Mouse (Mus musculus) erythroblast, adult 5-6 weeks (primary cell): ENCODE measurements around the gene Pou5f1. TPM values are rescaled to one million over a fixed set of nuclear protein-coding genes. Genes with fewer than 3 reads are reported as not detected.
A peak's percentile ranks its signal among the peaks of the same experiment; 100 is the strongest.
"Not testable (repeated sequence)": the region's sequence is repeated elsewhere in the genome, so short reads cannot be mapped to it uniquely, and the experiment has no call there.

Experiments
- ATAC-seq: replicated peaks from 2 replicates; pipeline ENCODE4 v1.8.0; 2016; ENCODE audit warnings: moderate number of reproducible peaks, mild to moderate bottlenecking, moderate TSS enrichment, inconsistent platforms; ENCODE audit not compliant: poor library complexity, low FRiP score, severe bottlenecking
- total RNA-seq, 2 experiments: library from RNA; stranded (forward) in 1 of 2; stranded (reverse) in 1 of 2; fragments of 150-400 nt in 1 of 2; fragments of 200-764, 138-1000 nt in 1 of 2; gene quantifications; 2 replicates each; pipeline versions ENCODE4 v1.2.3 to v1.2.4; 2015 to 2017; ENCODE audit warnings: low replicate concordance in 2 of 2

Pou5f1 gene
- total RNA-seq (2015; ENCODE audit: low replicate concordance): 1.0 TPM in 1 of 2 replicates, not detected in the other
- not detected in 2 replicates for total RNA-seq (2017; ENCODE audit: low replicate concordance)

DNA sequence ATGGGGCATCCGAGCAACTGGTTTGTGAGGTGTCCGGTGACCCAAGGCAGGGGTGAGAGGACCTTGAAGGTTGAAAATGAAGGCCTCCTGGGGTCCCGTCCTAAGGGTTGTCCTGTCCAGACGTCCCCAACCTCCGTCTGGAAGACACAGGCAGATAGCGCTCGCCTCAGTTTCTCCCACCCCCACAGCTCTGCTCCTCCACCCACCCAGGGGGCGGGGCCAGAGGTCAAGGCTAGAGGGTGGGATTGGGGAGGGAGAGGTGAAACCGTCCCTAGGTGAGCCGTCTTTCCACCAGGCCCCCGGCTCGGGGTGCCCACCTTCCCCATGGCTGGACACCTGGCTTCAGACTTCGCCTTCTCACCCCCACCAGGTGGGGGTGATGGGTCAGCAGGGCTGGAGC lies at the start of gene Pou5f1:
TSS of gene Pou5f1 (plus strand) at position 243 of the 400 bp plus-strand sequence.
- ATAC-seq: no peak

GRCm38 (mm10) chr17:35458247-35458646 lies 47.6 kb upstream of the Pou5f1 start:
- not testable (repeated sequence) for ATAC-seq

DNA sequence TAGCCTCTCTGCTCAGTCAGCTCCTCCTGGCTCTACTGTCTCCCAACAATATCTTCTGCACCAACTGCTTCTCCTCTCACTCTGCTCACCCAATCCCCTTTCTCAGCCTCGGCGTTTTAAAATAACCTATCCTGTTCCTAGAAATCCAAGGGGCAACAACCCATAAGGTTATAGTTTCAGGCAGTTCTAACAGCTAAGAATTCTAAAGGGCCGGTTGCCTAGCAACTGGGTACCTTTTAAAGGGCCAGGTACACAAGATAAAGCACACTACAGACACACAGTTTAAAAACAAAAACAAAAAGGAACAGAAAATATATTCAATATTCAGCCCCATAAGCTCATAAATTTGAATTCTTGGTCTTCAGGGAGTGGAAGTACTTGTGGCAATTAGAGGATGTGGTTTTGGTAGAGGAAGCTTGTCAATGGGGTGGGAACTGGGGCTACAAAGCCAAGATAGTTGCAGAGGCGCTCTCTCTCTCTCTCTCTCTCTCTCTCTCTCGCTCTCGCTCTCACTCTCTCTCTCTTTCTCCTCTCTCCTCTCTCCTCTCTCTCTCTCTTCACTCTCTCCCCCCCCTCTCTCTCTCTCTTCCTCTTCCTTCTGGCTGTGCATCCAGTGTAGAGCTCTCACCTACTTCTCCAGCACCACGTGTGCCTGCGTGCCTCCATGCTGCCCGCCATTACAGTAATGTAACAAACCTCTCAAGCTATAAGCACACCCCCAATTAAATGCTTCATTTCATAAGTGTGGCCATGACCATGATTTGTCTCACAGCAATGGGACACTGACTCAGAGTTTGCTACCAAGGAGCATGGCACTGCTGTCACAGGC lies 45.1 kb upstream of the Pou5f1 start:
- not testable (repeated sequence) for ATAC-seq

- not testable (repeated sequence) for ATAC-seq
Observed at GRCm38 (mm10) chr17:35465651-35466050, 40.2 kb upstream of the Pou5f1 start.

- not testable (repeated sequence) for ATAC-seq
Observed at GRCm38 (mm10) chr17:35468936-35469335, 36.9 kb upstream of the Pou5f1 start.

DNA sequence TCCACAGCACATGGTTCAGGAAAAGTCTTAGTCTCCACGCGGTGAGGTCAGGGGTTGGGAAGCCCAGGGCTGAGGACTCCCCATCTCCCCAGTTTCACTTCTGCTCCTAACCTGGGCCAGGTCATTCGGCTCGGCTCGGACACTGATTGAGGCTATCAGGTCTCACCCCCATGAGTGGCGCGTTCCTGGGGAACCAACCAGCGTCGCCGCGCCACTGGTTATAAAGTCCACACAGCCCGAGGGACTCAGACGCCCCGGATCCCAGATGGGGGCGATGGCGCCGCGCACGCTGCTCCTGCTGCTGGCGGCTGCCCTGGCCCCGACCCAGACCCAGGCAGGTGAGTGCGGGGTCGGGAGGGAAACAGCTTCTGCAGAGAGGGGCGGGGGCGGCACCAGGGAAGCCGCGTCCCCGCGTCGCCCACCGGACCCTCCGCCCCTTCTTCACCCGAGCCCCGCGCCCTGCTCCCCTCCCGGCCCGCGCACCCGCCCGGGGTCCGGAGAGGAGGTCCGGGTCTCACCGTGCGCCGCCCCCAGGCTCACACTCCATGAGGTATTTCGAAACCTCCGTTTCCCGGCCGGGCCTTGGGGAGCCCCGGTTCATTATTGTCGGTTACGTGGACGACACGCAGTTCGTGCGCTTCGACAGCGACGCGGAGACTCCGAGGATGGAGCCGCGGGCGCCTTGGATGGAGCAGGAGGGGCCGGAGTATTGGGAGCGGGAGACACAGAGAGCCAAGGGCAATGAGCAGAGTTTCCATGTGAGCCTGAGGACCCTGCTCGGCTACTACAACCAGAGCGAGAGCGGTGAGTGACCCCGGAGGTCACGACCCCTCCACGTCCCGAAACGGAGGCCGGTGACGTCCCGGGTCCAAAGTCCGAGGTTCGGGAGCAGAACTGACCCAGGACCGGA lies 35.7 kb upstream of the Pou5f1 start, which contains the start of gene H2-Q10:
TSS of gene H2-Q10 (plus strand) at position 248 of the 910 bp plus-strand sequence.
- no peak for ATAC-seq

DNA sequence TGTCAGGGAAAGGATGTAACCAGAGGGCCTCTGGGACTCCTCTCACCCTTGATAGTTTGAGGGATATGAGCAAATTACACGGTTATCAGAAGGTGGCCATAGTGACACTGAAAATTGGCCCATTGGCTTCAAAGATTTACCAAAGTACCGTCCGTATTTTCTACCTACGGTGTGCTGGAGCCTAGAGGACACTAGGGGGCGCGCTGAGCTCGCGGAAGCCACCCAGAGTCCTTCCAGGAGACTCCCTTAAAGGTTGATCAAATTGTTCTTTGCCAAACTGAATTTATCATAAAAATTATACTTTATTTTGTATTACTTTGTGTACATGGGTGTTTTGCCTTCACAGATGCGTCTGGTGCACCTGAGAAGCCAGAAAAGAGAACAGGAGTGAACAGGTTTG lies 21.8 kb upstream of the Pou5f1 start:
- peak; percentile 92 for ATAC-seq

GRCm38 (mm10) chr17:35485702-35486101 lies 20.1 kb upstream of the Pou5f1 start:
- no peak for ATAC-seq

DNA sequence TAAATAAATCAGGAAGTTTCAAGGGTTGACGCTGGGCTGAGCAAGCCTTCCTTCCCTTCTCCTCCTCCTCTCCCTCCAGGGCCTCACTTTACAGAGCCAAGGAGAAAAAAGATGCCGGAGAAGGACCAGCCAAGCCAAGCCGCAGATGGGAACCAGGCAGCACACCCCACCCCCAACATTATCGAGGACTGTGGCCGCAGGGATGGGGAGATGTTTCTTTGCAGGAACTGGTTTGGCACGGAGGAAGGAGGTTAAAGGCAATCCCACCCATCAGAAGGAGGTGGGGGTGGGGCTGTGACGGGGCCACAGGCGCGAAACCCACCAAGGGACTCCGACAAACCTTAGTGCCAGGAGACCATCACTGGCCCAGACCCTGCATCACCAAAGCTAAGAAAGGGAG lies 19.1 kb upstream of the Pou5f1 start:
- no peak for ATAC-seq

DNA sequence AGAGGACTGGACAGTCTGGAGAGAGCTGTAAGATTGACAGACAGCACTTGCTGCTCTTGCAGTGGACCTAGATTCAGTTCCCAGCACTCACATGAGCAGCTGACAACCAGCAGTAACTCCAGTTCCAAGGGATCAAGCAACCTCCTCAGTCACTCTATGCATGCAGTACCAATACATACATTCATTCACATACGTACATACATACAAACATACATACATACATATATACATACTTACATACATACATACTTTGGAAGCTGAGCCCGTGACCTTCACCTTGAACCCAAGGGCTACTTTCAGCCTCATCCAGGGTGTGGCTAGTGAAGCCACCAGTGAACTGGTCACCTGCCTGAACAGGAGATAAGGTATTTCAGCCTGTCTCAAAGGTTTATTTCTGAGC lies 17.8 kb upstream of the Pou5f1 start:
- ATAC-seq: no peak

- ATAC-seq: no peak
Observed at GRCm38 (mm10) chr17:35490320-35490719, 15.5 kb upstream of the Pou5f1 start.

- ATAC-seq: no peak
Observed at GRCm38 (mm10) chr17:35497124-35497523, 8.7 kb upstream of the Pou5f1 start.

DNA sequence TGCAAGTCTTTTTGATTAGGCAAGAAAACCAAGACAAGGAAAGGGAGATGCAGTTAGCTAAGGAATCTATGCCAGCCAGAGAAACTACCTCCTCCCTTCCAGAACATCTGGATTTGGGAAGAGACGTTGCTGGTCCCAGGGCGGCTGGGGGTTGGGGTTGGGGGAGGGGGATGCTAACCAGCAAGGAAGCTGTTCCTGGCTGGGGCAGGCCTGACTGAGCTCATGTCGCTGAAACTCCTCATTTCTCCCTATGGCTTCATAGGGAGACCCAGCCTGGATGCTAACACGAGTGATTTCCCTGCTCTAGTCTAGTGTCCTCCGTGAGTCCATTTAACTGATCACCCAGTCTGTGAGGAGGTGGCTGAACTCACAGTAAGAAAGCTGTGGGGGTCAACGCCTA lies 3.6 kb upstream of the Pou5f1 start:
- no peak for ATAC-seq

- ATAC-seq: no peak
Observed at GRCm38 (mm10) chr17:35502762-35503161, 3.1 kb upstream of the Pou5f1 start.

GRCm38 (mm10) chr17:35503849-35504248 lies 2.0 kb upstream of the Pou5f1 start:
- no peak for ATAC-seq

DNA sequence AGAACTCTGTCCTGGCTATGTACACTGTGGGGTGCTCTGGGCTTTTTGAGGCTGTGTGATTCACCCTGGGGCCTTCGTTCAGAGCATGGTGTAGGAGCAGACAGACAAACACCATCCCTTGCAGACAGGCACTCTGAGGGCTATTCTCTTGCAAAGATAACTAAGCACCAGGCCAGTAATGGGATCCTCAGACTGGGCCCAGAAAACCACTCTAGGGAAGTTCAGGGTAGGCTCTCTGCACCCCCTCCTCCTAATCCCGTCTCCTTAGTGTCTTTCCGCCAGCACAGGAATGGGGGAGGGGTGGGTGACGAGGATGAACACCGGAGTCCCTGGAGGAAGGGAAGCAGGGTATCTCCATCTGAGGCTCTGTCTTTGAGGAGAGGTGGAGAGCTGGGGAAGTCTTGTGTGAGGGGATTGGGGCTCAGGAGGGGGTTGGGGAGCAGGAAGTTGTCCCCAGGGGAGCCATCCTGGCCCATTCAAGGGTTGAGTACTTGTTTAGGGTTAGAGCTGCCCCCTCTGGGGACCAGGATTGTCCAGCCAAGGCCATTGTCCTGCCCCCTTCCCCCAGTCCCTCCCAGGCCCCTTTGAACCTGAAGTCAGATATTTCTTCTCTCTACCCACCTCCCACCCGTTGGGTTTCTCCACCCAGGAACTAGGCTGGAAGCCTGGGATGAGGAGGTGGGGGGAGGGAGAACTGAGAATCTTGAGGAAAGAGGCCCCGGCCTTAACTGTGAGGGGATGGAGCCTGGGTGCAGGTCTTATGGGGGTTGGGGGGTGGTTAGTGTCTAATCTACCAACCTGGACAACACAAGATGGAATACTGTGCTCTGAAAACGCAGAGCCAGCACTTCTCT lies 963 bp upstream of the Pou5f1 start:
- no peak for ATAC-seq

GRCm38 (mm10) chr17:35506881-35507280 lies 1.1 kb downstream of the Pou5f1 start:
- ATAC-seq: no peak

- ATAC-seq: no peak
Observed at GRCm38 (mm10) chr17:35507556-35508260, 1.9 kb downstream of the Pou5f1 start.

- ATAC-seq: not testable (repeated sequence)
Observed at GRCm38 (mm10) chr17:35508279-35508678, 2.5 kb downstream of the Pou5f1 start.
